Mouse (Mus musculus) spleen, postnatal 10 days (tissue): ENCODE results near the gene Cachd1.

ENCODE experiments used
- DNase-seq, 2 experiments: peaks; one replicate each; pipeline ENCODE4 v3.0.0; 2021 to 2022; ENCODE audit warnings: low spot score in 2 of 2

Gene Cachd1

GRCm38 (mm10) chr4:100776043-100776870 lies at the start of gene Cachd1:
Gene Cachd1, plus strand, starts transcription at chr4:100776675.
- DNase-seq, result no peak

DNA sequence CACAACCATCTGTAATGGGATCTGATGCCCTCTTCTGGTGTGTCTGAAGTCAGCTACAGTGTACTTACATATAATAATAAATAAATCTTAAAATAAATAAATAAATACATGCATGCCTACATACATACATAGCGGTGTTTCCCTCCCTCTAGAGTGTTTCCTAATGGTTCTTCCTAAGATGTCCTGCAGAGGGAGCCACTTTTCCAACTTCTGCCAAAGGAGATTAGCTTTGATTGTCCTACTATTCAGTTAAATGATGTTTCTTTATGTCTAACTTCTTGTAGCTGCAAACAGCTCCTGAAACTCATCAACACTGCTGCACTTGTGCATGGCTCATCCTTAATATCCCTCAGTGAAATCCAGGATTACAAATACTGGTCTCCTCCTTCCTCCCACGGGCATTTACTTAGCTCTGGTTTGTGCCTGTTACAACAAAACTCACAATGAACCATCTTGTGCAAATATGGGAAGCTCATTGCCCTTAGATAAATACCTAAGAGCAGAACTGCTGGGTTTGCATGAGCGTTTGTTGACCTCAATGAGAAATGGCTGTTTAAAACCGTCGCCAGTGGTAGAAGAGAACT lies 47.5 kb upstream of the Cachd1 start:
- DNase-seq, result no peak

GRCm38 (mm10) chr4:100735098-100735935 lies 41.2 kb upstream of the Cachd1 start:
- DNase-seq, result no peak

DNA sequence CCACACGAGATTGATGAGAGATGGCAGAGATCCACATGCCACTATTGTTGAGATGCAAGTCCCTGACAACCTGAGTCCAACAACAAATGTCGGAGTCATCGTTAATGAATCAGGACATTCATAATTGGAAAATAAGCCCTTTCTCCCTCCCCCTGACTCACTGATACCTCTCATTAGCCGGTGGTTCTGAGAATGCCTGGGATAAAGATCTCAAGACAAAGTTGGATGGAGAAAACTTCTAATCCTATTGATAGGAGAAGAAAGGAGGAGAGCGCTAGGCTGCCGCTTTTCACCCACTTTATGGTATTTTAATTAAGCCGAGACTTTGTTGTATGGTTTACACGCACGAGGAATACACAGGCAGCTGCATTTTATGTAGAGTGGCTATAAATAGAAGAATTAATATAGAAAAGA lies 40.5 kb upstream of the Cachd1 start:
- DNase-seq, result no peak

- DNase-seq, result no peak
Observed at GRCm38 (mm10) chr4:100743615-100744014, 32.9 kb upstream of the Cachd1 start.

DNA sequence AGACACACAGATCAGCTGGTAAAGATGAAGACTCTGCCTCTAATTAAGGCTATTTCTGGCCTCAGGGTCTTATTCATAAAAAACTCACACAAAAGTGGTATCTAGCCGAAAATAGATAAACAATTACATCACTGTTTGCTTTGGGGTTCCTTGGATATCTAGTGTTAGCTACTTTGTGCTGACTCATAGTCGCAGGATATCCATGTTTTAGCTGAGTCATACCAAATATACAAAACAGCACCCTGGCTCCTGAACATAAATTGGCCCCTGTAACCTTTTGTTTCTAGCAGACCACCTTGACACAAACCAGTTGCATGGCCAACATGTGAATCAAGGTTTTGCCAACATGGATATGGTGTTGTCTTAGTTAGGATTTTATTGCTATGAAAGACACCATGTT lies 24.2 kb upstream of the Cachd1 start:
- DNase-seq, result no peak

DNA sequence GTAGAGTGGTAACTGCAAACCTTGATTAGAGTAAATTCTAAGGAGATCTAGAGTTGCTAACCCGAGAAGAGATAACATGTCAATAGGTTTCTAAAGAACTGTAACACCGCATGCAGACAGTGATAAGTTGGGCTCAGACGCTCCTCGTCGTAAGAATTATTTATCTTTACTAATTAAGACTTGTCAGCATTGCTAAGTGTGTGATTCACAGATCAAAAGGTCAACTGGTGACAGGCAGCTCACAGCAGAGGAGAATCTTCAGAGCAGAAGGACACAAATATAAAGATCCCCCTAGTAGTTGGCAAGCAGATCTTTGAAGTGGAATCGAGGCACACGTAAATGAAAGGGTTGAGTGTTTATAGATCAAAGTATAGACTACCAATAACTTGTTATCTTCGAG lies 20.8 kb upstream of the Cachd1 start:
- DNase-seq, result no peak

- no peak for DNase-seq
Observed at GRCm38 (mm10) chr4:100756499-100756898, 20.0 kb upstream of the Cachd1 start.

DNA sequence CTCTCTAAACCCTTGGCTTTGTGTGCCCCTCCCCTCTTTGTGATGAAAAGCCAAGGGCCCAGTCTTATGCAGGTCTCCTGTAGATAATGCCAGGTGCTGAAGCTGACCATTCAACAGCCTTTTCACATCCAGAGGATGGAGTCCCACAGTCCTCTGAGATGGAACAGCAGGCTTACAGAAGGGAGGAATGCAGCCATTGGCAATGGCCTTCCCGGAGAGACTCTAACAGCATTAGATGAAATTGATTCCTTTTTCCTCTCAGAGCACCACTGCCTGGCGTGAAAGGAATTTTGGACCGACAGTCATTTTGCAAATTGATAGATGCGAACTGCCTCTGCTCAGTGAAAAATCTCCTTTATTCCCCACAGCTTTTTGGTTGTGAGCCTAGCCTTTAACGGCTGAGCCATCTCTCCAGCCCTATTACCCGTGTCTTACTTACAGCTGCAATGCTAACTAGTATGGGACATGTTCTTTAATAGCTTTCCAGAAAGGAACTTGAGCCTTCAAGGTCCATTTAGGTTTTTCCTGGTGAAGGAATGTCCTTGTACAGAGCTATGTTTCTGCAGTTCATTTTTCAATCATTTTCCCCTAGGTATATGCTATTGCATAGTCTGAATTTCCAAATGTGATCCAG lies 18.1 kb upstream of the Cachd1 start:
- no peak for DNase-seq

- no peak for DNase-seq
Observed at GRCm38 (mm10) chr4:100759603-100760002, 16.9 kb upstream of the Cachd1 start.

DNA sequence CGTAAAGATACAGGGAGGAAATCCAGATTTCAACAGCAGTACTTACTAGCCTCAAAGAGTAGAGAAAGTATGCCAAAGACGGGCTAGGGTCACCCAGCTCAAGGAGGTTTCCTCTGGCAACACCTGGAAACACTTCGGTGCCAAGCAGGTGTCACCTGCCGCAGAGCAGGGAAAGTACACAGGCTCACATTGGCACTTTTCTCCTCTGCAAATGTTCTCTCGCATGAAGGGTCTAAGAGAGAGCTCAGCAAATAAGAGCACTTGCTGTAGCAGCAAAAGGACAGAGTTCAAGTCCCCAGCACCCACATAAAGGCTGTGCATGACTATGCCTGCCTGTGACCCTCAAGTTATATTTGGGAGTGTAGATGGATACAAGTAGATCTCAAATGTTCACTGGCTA lies 16.1 kb upstream of the Cachd1 start:
- DNase-seq, result no peak

- no peak for DNase-seq
Observed at GRCm38 (mm10) chr4:100768606-100769005, 7.9 kb upstream of the Cachd1 start.

DNA sequence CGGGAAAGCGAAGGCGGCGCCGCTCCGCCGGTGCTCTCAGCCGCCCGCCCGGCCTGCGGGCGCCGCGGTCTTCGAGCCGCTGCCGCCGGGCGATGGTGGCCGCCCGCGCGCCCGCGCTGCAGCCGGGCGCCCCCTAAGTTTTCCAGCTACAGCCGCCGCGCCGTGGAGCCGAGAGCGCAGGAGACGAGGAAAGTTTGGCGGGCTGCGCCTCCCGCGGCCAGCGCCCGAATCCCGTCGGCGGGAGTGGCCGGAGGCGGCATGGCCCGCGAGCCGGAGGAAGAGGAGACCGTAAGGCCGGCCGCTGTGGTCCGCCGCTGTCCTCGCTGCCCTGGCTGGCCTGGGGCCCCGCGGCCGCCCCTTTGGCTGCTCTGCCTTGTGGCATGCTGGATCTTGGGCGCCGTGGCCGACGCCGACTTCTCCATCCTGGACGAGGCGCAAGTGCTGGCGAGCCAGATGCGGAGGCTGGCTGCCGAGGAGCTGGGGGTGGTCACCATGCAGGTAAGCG lies 448 bp downstream of the Cachd1 start:
- DNase-seq, result peak in 1 of 2 experiments; percentile 15

DNA sequence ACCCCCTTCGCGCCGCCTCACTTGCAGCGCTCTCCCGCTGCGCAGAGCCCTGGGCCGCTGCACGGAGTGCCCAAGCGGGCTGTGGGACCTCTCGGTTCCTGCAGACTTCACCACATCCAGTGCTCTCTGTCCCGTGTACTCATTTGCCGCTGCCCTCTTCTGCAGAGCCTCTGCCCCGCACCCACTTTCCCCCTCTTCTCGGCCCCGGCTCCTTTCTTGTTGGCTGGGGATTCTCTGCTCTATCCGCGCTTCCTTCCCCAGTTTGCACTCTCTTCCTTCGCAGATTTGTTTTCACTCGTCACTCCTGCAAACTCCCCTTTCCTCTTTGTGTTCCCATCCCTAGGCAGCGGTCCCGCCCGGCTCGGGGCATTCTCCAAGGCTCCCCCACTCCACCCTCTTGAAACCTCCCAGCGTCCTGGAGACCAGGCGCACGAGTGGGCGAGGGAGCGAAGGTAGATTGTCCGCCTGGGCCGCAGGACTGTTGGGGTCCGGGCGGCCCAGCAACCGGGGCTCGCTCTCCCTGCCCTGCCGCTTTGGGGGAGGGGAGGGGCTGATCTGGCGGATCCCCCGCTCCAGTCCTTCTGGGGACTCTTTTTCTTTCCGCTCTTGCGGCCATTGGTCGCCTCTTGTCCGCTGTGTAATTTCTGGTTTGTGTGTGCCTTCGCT lies 1.0 kb downstream of the Cachd1 start:
- DNase-seq, result peak in 1 of 2 experiments; percentile 13

GRCm38 (mm10) chr4:100778082-100778481 lies 1.6 kb downstream of the Cachd1 start:
- no peak for DNase-seq

DNA sequence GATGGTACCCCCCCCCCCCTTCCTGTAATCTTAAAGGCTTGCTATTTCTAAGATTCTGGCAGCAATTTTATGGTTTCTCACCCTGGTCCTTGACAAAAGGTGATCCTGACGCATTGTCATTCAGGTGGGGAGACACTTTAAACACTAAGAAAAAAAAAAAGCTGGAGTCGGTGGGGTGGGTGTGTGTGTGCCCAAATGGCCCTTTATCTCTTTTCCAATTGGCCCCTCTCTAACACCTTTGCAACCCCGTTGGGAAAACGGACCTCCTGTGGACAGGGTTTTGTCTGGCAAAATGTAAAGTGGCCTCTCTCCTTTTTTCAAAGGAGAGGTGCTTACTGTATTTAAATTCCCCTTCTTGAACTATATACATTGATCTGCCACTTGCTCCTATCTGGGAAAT lies 2.5 kb downstream of the Cachd1 start:
- no peak for DNase-seq

DNA sequence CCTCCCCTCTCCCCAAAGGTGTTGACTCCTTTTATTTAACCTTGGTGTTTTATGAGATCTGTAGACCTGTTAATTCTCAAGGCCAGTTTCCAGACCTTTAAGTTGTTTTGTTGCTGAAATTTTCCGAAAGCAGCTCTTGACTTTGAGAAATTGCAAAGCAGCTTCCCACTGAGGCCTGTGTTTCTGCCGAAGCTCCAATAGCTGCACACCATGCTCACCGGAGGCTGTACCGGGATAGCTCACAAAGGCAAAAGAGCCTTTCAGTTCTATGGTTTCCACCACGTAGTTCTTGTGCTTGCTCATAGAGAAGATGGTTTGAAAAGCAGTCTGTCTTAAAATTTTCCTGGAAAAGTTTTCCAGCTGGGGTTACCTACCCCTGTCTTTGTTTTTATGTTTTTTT lies 3.2 kb downstream of the Cachd1 start:
- no peak for DNase-seq

DNA sequence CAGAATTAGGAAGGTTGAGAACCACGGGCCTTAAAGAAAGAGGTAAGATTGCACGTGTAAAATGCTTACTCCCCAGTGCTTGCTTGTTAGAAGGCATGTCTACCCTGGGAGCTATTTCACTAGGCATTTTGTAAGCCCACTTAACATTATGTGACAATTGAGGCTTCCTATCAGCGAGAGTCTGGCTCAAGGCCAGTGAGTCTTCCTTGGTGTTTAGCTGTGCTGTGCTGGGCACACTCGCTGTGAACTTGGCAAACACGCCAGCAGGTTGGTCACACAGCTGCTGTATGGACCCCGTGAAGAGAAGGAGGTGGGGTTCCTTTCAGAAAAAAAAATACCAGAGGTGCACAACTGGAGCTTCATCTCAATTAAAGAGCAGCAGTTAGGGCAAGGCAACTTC lies 4.4 kb downstream of the Cachd1 start:
- DNase-seq, result no peak

GRCm38 (mm10) chr4:100782348-100782747 lies 5.9 kb downstream of the Cachd1 start:
- DNase-seq, result no peak

GRCm38 (mm10) chr4:100782891-100783290 lies 6.4 kb downstream of the Cachd1 start:
- DNase-seq, result no peak

DNA sequence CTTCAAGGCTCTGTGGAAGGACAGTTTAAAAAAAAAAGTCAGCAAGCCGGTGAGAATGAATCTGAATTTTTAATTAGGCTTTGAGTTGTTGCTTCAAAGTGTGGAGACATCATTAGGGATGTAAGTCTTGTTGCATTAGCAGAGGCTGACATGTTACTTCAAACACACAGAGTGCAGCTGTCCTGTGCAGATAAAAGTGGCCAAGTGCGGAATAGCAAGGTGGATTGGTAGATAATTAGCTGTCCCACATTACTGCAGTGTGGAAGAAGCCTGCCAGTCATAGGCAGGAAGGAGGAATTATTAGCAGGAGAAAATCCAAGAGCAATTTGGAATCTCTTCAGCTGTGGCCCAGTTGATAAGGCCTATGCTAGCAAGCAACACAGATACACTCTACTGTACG lies 10.7 kb downstream of the Cachd1 start:
- DNase-seq, result no peak
